Mouse (Mus musculus) lung, embryonic 15.5 days (tissue): Measurements from ENCODE around the gene Cntnap1. TPM values are rescaled to one million over a fixed set of nuclear protein-coding genes. Genes with fewer than 3 reads are reported as not detected.

Experiments
- ATAC-seq: fragments of 200-750 bp; cut with Nextera tagmentation; 2 replicates; pipeline ENCODE4 v1.8.0; 2017; ENCODE audit warnings: moderate number of reproducible peaks, borderline replicate concordance; ENCODE audit not compliant: low FRiP score, low TSS enrichment; ENCODE audit errors: extremely low read depth
- H3K27ac ChIP-seq: fragments of 300-500 bp; sonication (generic); 2 replicates; pipeline ENCODE4 v1.5.1; 2015; ENCODE audit warnings: moderate library complexity, mild to moderate bottlenecking, inconsistent platforms
- H3K27me3 ChIP-seq: fragments of 300-500 bp; sonication (generic); 2 replicates; pipeline ENCODE4 v1.6.1; 2015; ENCODE audit warnings: inconsistent platforms
- H3K36me3 ChIP-seq: fragments of 300-500 bp; sonication (generic); 2 replicates; pipeline ENCODE4 v1.6.1; 2015; ENCODE audit warnings: inconsistent platforms
- H3K4me1 ChIP-seq: fragments of 300-500 bp; sonication (generic); 2 replicates; pipeline ENCODE4 v1.6.1; 2015; ENCODE audit warnings: inconsistent platforms
- H3K4me2 ChIP-seq: fragments of 300-500 bp; sonication (generic); 2 replicates; pipeline ENCODE4 v1.6.1; 2015; ENCODE audit warnings: inconsistent platforms, mild to moderate bottlenecking, moderate library complexity
- H3K4me3 ChIP-seq: fragments of 300-500 bp; sonication (generic); 2 replicates; pipeline ENCODE4 v1.5.1; 2015; ENCODE audit warnings: mild to moderate bottlenecking, inconsistent platforms
- H3K9ac ChIP-seq: fragments of 300-500 bp; sonication (generic); 2 replicates; pipeline ENCODE4 v1.6.1; 2015; ENCODE audit warnings: inconsistent platforms
- H3K9me3 ChIP-seq: fragments of 300-500 bp; sonication (generic); 2 replicates; pipeline ENCODE4 v1.6.1; 2016; ENCODE audit warnings: inconsistent platforms
- WGBS: fragments of 180-500 bp; shearing (Covaris S2); methylation state at CpG from one replicate; pipeline ENCODE4 v1.1.7; 2015; 5-methylcytosine and 5-hydroxymethylcytosine counted together
- polyA plus RNA-seq: library from polyadenylated mRNA; unstranded; fragments of >200 nt; fragmentation: Nextera tagmentation; extraction: Ambion mirVana; gene quantifications from 2 replicates; pipeline ENCODE4 v1.2.1, GENCODE M21; 2015

Cntnap1 gene
- polyA plus RNA-seq, 1 experiment from 2014 or later = 1.4 TPM

DNA sequence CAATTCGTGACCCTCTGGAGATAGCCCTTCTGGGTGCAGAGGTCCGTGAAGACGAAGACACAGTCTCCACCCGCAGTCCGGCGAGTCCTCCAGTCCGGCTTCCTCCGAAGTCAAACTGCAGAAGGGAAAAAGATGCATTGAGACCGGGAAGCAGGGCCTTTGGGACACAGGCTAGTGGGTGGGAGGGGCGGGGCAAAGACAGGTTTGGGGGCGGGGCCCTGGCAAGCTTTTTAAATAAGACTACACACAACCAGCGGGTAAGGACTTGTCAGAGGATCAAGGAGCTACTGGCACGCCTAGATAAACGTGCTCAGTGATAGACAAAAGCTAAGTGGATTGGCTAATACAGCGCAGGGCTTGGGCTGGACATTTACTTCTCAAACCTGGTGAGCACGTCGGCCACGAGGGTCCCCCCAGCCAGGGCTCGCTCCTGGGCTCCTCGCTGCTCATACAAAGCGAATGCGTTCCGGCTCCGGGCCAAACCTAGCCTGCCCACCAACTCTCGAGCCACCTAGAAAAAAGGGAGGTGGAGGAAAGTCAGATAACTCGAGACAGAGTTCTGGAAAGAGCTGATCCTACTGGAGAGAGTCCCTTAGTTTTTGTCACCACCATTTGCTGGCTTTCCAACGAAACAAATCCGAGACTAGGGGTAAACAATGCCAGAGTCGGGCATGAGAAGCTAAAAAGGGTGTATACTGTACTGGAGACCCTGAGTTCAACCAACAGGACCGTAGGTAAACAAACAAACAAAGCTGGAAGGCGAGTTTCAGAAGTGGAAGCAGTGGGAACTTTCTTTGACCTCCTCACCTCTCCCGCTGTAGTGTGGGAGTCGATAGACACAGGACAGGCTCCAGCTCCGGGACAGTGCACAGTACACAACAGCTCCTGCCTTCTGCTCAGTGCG lies 5.4 kb upstream of the Cntnap1 start:
- no peaks in the 10 kb centered on the region for H3K9me3 ChIP-seq
- H3K9ac ChIP-seq = no peak overlapping the region
- H3K27me3 ChIP-seq = peaks cover 29% of the 10 kb centered on the region
- ATAC-seq = no peak
- peaks cover 56% of the 10 kb centered on the region for H3K4me1 ChIP-seq
- peaks cover 59% of the 10 kb centered on the region for H3K36me3 ChIP-seq
- H3K4me2 ChIP-seq = peak overlapping the region; percentile 26; the same call in 1 of the 2 replicates
- WGBS = 37% methylated on average over 35 of the region's 35 CpGs
- H3K4me3 ChIP-seq = no peak overlapping the region
- H3K27ac ChIP-seq = peak overlapping the region; percentile 38; the same call in 1 of the 2 replicates

DNA sequence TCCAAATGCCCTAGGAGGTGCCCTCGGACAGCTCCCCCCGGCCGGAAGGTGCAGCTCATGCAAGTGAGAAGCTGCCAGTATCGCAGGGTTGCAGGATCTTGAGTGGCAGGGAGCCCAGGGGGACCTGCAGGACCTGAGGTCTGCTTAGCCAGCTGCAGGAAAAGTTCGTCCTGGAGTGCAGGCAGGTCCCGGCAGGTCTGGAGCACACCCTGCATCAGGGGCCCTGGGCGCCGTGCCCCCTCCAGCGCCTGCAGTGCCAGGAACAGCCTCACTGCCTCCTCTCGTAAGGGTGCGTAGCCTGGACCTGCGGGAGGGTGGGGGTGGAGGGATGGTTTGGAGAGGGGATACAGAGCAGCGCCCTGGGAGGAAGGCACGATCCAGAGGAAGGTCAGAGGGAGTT lies 4.0 kb upstream of the Cntnap1 start:
- H3K27me3 ChIP-seq = peaks cover 29% of the 10 kb centered on the region
- H3K4me1 ChIP-seq = peaks cover 60% of the 10 kb centered on the region
- no peak overlapping the region for H3K27ac ChIP-seq

DNA sequence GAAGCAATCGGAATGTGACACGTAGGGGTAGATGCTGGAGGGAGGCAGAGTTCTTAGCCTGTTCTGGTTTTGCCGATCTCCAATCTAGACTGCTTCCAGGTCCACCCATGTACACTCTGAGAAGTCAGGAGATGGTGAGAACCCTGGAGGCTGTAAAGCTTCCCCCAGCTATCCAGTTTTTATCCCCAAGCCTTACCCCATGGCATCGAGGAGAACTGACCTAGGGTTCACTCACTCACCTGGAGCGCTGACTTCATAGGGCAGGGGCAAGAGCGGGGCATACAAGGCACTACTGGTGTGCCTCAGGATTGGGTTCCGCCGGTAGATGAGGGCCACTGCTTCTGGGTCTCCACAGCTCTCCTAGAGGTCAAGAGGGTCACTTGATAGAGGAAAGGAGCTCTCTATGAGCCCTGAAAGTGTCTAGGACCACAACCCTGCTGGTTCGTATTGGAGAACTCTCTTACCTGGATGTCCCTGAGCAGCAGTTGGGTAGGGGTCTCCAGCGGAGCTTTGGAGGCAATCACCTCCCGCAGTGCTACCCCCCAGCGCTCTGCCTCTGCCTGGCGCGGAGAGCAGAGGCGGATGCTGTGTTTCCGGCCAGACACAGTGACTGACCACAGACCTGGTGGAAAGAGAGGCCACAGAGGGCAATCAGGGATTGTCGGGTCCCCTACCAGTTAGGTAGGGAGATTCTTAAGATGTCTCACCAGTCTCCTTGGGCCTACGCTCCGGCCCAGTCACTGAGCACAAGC lies 2.9 kb upstream of the Cntnap1 start:
- Histone ChIP-seq H3K9me3 (no peaks in the 10 kb centered on the region), H3K27me3 (peaks cover 29% of the 10 kb centered on the region), H3K36me3 (peaks cover 47% of the 10 kb centered on the region), H3K4me2 (no peak overlapping the region), H3K4me3 (no peak overlapping the region), H3K27ac (no peak overlapping the region), H3K4me1 (peaks cover 65% of the 10 kb centered on the region), H3K9ac (no peak overlapping the region)
- no peak for ATAC-seq
- 80% methylated on average over 19 of the region's 19 CpGs for WGBS

More for the DNA sequence above, 4.0 kb upstream of the Cntnap1 start:
- Histone ChIP-seq H3K36me3 (peaks cover 57% of the 10 kb centered on the region), H3K9me3 (no peaks in the 10 kb centered on the region), H3K9ac (no peak overlapping the region), H3K4me3 (no peak overlapping the region), H3K4me2 (no peak overlapping the region)
- WGBS = 81% methylated on average over 14 of the region's 14 CpGs
- no peak for ATAC-seq

DNA sequence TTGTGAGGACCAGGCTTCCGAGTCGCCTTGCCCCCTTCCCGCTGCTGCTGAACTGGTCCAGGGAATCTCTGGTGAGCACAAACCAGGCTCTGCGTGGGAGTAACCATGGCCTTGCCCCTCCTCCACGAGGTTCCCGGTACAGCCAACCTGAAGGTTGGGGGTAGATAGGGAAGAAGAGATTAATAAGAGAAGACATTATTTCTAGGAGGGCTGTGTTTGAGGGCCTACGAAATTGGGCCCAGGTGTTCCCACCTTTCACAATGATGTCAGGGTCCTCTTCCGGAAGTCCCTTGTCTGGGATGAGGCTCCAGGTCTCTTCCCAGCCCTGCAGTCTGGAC lies 2.4 kb upstream of the Cntnap1 start:
- H3K4me1 ChIP-seq = peaks cover 66% of the 10 kb centered on the region
- 71% methylated on average over 8 of the region's 8 CpGs for WGBS
- no peak for ATAC-seq
- H3K36me3 ChIP-seq = peaks cover 43% of the 10 kb centered on the region
- peaks cover 29% of the 10 kb centered on the region for H3K27me3 ChIP-seq
- no peak overlapping the region for H3K9ac ChIP-seq
- no peaks in the 10 kb centered on the region for H3K9me3 ChIP-seq
- peak overlapping the region; percentile 89 for H3K4me2 ChIP-seq
- no peak overlapping the region for H3K27ac ChIP-seq
- no peak overlapping the region for H3K4me3 ChIP-seq

DNA sequence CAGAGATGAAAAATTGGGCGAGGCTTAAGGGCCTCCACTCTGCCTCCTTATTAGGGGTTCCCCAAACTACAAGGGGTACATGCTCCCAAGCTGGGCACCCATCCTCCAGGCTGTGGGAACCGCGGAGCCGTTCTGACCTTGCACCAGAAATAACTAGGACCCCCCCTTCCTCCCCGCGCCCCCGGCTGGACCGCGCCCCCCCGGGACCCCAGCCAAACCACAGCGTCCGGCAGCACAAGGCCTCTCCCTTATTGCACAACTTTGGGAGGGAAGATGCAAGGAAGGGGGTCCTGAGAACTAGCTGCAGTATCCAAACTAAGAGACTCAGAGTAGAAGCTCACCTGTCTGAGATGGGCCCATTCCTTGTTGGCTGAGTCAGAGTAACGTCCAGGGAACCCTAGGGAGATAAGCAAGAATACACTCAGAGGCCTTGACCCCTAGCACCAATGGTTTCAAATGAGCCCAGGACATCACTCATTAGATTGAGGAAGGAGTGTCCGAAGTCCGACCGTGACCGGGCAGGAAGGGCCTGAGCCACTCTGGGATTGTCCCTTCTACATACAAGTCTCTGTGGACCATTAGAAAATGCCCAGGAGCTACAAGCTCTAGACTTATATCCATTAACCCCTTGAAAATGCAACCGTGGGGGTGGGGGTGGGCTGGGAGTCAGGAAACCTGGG lies 1.9 kb upstream of the Cntnap1 start:
- Histone ChIP-seq H3K9me3 (no peaks in the 10 kb centered on the region), H3K36me3 (peaks cover 37% of the 10 kb centered on the region), H3K27me3 (peaks cover 29% of the 10 kb centered on the region), H3K27ac (no peak overlapping the region), H3K4me3 (peak overlapping the region; percentile 75), H3K4me2 (peak overlapping the region; percentile 89), H3K4me1 (peaks cover 66% of the 10 kb centered on the region), H3K9ac (no peak overlapping the region)
- no peak for ATAC-seq
- 56% methylated on average over 18 of the region's 18 CpGs for WGBS

DNA sequence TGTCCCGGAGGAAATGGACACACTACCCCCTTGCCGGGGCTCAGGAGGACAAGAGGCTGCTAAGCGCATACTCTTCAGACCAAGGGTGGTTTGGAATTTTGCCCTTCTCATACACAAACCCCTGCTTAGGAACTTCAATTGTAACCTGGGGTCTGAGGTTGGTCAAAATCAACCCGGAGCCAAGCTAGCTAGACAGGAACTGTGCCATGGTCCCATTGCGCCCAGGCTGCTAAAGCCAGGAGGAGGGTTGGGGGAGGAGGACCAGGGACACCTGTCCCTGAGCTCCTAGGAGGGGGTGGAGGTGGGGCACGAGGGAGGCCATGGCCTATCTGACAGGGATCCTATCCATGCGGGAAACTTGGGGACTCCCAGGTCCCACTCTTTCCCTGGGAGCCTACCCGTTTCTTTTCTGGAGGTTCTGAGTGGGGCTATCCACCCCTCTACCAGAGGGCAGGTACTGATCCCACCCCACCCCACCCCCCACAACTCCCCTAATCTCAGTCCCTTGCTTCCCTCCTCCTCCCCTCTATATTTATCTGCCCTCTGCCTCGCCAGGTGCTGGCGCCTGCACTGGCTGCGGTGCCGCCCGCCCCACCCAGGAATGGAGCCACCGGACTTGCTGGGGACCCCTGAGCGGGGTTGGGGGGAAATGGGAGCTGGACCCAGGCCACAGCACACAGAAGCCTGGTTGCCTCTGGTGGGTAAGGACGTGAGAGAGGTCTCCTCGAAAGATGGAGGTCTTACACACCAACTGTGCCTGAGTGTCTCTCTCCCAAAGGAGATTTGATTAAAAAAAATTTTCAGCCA lies 819 bp upstream of the Cntnap1 start:
- Histone ChIP-seq H3K4me2 (peak overlapping the region; percentile 89), H3K4me3 (peak overlapping the region; percentile 75), H3K9me3 (no peaks in the 10 kb centered on the region), H3K36me3 (peaks cover 29% of the 10 kb centered on the region), H3K9ac (peak overlapping the region; percentile 72), H3K27me3 (peaks cover 31% of the 10 kb centered on the region), H3K27ac (peak overlapping the region; percentile 92; the same call in 1 of the 2 replicates), H3K4me1 (peaks cover 64% of the 10 kb centered on the region)
- WGBS = 11% methylated on average over 17 of the region's 17 CpGs
- no peak for ATAC-seq

DNA sequence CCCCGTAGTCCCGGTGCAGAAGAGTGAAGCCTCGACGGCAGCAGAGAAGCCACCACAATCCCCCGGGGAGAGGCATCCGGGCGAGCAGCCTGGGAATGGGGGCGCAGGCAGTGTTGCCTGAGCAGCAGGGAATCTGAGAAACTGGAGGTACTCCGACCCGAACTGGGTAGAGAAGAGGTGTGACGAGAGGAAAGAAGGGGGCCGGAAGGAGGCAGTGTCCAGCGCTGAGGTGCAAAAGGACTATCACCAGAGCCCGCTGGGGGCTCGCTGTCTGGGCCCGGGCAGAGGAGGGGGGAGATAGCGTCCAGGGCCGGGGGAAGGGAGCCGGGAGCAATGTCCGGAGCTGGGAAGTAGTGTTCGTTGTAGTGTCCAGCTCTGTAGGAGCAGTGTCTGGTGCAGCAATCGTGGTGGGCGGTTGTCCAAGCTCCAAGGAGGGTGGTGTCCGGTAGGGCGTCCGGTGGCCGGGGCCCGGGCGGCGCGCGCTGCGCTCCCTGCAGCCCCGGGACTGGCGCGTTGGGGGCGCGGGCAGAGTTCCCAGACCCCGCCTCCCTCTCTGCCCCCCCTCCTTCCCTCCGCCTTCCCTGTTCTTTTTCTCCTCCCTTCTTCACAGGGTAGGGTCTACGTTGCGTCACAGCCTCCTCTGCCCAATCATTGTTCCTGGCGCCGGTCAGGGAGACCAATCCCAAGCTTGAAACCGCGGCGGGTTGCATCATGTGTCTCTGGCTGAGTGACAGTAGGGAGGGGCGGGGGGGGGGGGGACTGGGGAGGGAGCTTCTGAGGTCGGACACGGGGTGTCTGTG lies 688 bp downstream of the Cntnap1 start, which contains the start of gene Plekhh3:
TSS of gene Plekhh3 (minus strand) at position 541 of the 800 bp plus-strand sequence.
- peak within 1 kb of the TSS; percentile 72 for H3K9ac ChIP-seq

DNA sequence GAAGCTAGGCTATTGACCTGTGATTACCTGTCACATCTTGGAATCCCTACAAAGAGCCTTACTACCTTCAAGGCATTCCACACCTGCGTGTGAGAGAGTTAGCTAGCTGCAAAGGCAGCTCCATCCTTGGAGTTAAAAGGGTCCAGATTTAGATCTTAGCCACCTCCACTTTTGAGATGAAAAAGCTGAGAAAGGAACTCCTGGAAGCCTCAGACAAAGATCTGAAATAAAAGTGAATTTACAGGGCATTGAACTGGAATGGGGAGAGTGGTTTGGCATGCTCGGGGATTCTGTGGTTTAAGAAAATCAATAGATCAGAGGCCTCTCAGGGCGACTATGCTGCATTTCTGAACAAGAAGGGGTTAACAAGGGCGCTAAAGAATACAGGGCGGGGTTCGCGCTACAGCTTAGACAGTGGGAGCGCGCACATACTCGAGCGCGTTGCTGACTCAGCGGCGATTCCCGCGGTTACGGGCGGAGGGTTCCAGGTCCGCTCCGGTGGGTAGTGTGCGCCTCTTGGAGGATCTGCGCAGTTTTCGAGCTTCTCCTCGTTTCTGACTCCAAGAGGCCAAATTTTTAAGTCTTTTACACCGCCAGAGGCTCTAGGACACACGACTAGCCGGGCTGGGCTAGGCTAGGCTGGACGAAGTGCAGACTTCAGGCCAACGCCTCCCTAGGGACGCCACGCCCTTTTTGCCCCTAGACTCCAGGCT lies 1.6 kb downstream of the Cntnap1 start:
- Histone ChIP-seq H3K27ac (peak overlapping the region; percentile 98), H3K9me3 (no peaks in the 10 kb centered on the region), H3K9ac (peak overlapping the region; percentile 58), H3K4me3 (peak overlapping the region; percentile 75), H3K4me1 (peaks cover 75% of the 10 kb centered on the region), H3K4me2 (peak overlapping the region; percentile 70), H3K36me3 (peaks cover 11% of the 10 kb centered on the region), H3K27me3 (peaks cover 34% of the 10 kb centered on the region)
- ATAC-seq = peak; percentile 65; the same call in 1 of the 2 replicates
- under 1% methylated on average over 31 of the region's 31 CpGs for WGBS

More for the DNA sequence above, 688 bp downstream of the Cntnap1 start, which contains the start of gene Plekhh3:
- 0% methylated on average over 48 of the region's 50 CpGs for whole genome bisulfite sequencing
- peaks cover 66% of the 10 kb centered on the region for H3K4me1 ChIP-seq
- H3K27me3 ChIP-seq = peaks cover 34% of the 10 kb centered on the region
- H3K36me3 ChIP-seq = peaks cover 17% of the 10 kb centered on the region
- peak; percentile 92 for ATAC-seq
- no peaks in the 10 kb centered on the region for H3K9me3 ChIP-seq
- H3K27ac ChIP-seq = peak within 1 kb of the TSS; percentile 98
- peak within 1 kb of the TSS; percentile 75 for H3K4me3 ChIP-seq
- H3K4me2 ChIP-seq = peak within 1 kb of the TSS; percentile 89

DNA sequence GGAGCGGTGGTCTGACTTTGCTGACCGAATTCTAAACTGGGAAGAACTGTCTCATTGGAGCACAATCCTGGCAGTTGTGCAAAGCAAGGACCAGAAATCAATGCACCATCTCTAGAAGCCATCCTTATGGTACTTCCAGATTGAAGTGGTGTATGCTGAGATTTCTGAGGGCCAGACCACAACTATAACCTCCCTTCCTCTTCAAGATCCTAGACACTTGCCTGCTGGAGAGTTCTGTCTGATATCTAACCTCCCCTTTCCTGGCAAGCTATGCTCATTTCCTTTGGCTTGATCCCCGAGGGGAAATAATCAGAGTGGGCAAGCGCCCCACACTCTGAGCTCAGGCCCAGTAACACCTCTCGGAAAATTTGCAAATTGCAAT lies 2.1 kb downstream of the Cntnap1 start:
- Histone ChIP-seq H3K36me3 (peaks cover 5% of the 10 kb centered on the region), H3K4me1 (peaks cover 78% of the 10 kb centered on the region), H3K27ac (peak overlapping the region; percentile 98), H3K27me3 (peaks cover 35% of the 10 kb centered on the region), H3K9ac (peak overlapping the region; percentile 58), H3K9me3 (no peaks in the 10 kb centered on the region), H3K4me3 (peak overlapping the region; percentile 75), H3K4me2 (peak overlapping the region; percentile 70)
- ATAC-seq = no peak
- 7% methylated on average over 5 of the region's 5 CpGs for WGBS

DNA sequence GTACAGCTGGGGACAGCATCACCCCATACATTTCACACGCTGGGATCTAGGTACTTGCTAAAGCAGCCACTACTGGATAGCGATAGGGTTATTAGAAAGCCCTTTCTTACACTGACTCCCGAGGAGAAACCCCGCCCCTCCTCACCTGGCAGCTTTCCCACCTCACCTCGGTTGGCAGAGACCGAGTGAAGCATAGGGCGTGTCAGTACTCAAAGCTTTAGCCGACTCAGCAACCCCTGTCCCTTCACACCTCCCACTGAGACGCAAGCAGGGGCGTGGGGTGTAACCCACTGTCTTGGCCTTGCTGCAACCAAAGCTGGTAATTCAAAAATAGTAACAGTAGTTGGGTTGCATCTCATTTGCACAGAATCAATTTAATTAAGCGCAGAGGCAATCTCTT lies 2.8 kb downstream of the Cntnap1 start:
- Histone ChIP-seq H3K4me3 (peak overlapping the region; percentile 75; the same call in 1 of the 2 replicates), H3K4me1 (peaks cover 74% of the 10 kb centered on the region)

More for the DNA sequence above, 2.8 kb downstream of the Cntnap1 start:
- H3K9ac ChIP-seq = peak overlapping the region; percentile 34
- 10% methylated on average over 11 of the region's 11 CpGs for WGBS
- ATAC-seq = no peak
- H3K27me3 ChIP-seq = peaks cover 37% of the 10 kb centered on the region
- H3K36me3 ChIP-seq = no peaks in the 10 kb centered on the region
- peak overlapping the region; percentile 80 for H3K27ac ChIP-seq
- H3K4me2 ChIP-seq = peak overlapping the region; percentile 70
- H3K9me3 ChIP-seq = no peaks in the 10 kb centered on the region
